Mouse (Mus musculus) ovary, postnatal 14 days (tissue): ENCODE measurements at regions not wholly inside any gene's neighbourhood (a gene's known extent, or its start where the extent isn't known, plus 50 kb on each side); places are given as distances from the start of the nearest gene placed in this dataset.

Experiments used
- DNase-seq: peaks from one replicate; pipeline ENCODE4 v3.0.0; 2022; ENCODE audit warnings: low spot score

DNA sequence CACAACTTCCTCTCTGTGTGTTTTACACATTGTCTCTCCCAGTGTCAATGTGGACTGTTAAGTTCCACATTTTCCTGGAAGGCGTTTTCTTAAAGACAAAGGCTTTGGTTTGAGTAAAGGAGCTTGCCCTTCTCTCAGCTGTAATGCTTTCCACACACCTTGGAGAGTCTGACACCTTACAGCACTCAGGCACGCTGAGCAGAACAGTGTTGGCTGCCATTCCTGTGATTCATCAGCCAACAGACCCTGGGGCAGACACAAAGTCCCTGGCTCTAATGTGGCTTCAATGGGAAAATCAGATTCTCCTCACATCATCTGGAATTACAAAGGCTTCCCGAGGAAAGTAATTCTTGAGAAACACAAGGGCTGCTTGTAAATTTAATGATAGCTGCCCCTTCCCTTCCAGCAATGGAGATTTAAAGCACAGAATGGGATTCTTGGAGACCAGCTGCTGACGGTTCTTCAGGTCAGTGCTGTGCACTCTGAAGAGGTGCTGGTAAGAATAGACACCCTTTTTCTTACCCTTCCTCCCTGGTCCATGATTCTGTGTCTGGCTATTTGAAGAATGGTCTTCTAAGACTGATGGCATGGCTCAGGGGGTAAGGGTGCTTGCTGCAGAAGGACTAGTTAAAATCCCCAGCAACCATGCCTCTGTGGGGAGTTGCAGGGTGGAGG is 468.4 kb upstream of the Nr2f2 start:
- no peak for DNase-seq

GRCm38 (mm10) chr7:70828486-70829195 is 462.1 kb upstream of the Nr2f2 start:
- no peak for DNase-seq

- no peak for DNase-seq
Observed at GRCm38 (mm10) chr7:70826074-70826473, 459.5 kb upstream of the Nr2f2 start.

- DNase-seq: no peak
Observed at GRCm38 (mm10) chr7:70823020-70823419, 456.5 kb upstream of the Nr2f2 start.

DNA sequence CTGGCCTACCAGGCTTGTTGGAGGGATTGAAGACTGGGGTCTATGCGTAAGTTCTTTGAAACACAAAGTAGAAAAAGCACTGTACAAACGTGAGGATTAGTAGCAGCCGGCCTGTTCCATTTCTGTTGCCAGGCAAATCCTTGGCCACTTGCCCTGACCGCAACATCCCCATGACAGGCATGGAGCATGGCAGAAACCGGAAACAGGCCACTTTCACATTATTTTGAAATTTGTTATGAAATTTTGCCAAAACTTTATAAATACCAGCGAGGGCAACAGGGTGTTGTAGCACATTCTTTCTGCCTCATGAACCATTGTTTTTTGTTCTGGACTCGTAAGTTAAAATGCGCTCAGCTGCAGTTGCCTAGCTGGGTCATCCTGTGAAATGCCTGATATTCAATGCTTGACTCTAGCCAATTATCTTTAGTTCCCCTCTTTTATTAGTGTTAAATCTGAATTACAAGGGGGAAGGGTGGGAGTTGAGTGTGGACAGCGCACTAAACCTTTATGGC is 455.8 kb upstream of the Nr2f2 start:
- peak; percentile 66 for DNase-seq

- no peak for DNase-seq
Observed at GRCm38 (mm10) chr7:70821861-70822260, 455.3 kb upstream of the Nr2f2 start.

GRCm38 (mm10) chr7:70817347-70817913 is 450.9 kb upstream of the Nr2f2 start:
- DNase-seq: no peak

GRCm38 (mm10) chr7:70814391-70814790 is 447.9 kb upstream of the Nr2f2 start:
- no peak for DNase-seq

- no peak for DNase-seq
Observed at GRCm38 (mm10) chr7:70813101-70813500, 446.6 kb upstream of the Nr2f2 start.

- DNase-seq: no peak
Observed at GRCm38 (mm10) chr7:70810411-70811090, 444.0 kb upstream of the Nr2f2 start.

GRCm38 (mm10) chr7:70804281-70804680 is 437.7 kb upstream of the Nr2f2 start:
- DNase-seq: no peak

- DNase-seq: no peak
Observed at GRCm38 (mm10) chr7:70799976-70800375, 433.4 kb upstream of the Nr2f2 start.

- no peak for DNase-seq
Observed at GRCm38 (mm10) chr7:70799031-70799766, 432.7 kb upstream of the Nr2f2 start.

DNA sequence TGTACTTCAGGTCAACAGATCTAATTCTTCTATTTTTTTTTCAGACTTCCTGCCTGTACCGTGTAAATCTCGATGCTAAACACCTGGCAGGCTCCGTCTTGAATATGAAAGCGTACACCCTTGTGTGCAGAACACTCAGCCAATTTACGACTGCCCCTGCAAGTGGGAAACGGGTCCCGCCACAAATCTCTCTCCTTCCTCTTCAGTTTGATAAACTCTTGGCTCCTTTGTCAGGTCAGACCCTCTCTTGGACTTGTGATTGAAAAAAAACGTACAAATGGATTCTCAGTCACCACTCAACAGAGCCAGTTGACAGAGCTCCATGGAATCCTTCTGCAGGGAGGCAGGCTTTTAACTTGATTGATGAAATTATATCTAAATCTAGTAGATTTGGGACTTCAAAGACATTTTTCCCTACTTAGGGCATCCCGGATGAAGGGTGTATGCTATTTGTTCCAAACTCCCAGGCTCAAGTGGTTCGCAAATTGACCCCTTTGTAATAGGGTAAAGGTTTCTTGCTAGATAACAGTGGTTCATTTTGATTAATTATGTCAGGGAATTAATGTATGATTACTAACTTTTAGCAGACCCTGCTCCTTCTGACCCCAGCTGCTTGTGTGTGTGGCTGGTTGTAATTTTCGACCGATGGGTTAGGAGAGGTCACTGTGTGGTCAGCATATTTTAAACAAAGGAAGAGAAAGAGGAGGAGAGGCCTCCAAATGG is 429.7 kb upstream of the Nr2f2 start:
- no peak for DNase-seq

DNA sequence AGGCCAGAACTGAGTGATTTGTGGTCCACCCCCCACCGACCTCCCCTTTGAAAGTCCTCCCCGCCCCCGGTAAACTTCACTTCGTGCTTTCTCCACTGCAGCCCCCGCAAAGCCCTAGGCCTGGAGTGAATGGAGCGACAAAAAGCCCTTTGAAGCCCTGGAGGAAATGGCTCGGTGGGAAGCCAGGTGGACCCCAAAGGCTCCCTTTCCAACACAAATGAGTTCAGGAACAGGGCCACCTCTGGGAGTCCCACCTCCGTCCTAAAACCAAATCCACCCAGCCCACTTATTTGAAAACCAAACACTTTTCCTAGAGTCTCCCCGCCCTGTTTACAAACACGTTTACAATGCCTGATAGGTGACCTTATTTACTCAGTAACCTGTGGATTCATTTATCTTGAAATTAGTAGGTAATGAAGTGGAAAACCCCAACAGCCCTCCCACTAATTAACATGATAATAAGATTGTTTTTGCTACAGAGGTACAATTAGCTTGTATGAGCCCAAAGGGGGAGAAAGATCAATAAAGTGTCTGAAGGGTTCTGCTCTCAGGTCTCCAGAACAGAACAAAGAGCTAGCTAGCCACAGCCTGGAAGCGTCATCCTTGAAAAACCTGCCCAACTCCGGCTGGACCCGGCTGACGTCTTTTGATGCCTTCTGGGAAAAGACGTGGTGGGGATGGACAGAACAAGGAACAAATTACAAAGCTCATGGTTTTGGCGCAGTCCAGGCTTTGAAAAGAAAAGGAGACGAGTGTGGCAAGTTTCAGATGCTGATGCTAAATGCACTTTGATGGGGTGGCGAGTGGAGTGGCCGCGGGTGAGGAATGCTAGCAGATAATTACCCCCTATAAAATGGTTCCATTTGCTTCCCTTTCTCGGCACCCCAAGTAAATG is 422.6 kb upstream of the Nr2f2 start:
- DNase-seq: no peak

DNA sequence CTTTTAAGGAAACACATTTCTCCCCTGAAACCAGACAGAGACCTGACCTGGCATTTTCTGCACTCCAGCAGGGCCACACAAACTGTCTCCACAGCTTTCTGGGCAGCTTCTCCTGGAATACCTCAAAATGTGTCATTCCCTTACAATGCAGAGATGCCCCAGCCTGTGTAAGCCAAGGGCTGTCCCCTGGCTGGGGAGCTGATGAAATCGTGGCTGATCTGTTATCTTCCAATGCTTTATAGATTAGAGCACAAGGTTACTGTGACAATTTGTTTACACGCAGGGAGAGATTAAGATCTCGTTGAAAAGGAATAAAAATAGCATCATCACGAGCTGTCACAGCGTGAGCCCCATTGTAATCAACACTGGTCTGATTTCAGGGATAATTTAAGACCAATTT is 421.4 kb upstream of the Nr2f2 start:
- no peak for DNase-seq

GRCm38 (mm10) chr7:70780742-70781332 is 414.3 kb upstream of the Nr2f2 start:
- DNase-seq: no peak

GRCm38 (mm10) chr7:70777763-70778162 is 411.2 kb upstream of the Nr2f2 start:
- no peak for DNase-seq

DNA sequence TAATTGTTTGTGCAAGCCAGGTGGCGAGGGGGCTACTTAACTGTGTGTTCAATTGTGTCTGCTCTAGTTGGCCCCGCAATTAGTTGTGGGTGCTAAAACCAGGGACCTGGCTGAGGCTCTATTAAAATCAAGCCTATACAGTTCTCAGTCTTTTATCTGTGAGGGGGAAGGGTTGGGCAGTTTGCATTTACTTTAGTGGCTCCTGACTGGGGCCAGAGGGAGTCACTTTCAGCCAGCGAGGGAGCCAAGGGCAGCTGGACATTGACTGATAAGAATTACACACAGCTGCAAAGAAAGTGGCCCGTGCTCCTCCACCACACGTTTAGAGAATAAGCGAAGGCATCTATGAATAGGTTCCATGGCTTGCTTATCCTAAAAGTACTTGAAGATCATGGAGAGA is 403.1 kb upstream of the Nr2f2 start:
- no peak for DNase-seq

GRCm38 (mm10) chr7:70767697-70768096 is 401.2 kb upstream of the Nr2f2 start:
- no peak for DNase-seq
